Mouse (Mus musculus): ENCODE measurements around the gene Cela3b.

Cela3b gene

GRCm38 (mm10) chr4:137375314-137376278 is 54.7 kb downstream of the Cela3b start:
- no peak for DNase-seq (ENCODE audit: low read depth)

GRCm38 (mm10) chr4:137373711-137374110 is 56.6 kb downstream of the Cela3b start:
- no peak for DNase-seq (ENCODE audit: low read depth)

GRCm38 (mm10) chr4:137371596-137372523 is 58.5 kb downstream of the Cela3b start:
- DNase-seq (ENCODE audit: low read depth): no peak

Measured in naive thymus-derived CD4-positive, alpha-beta T cell, adult 2 months (primary cell).